Mouse (Mus musculus) liver, postnatal 0 days (tissue): Measurements from ENCODE around the gene Spsb1.

Experiments used
- CTCF ChIP-seq: sonication (generic); IDR thresholded peaks from 2 replicates; pipeline ENCODE4 v1.5.1; 2016; ENCODE audit warnings: antibody characterized with exemption, low read depth
- EP300 ChIP-seq: IDR thresholded peaks from 2 replicates; pipeline ENCODE4 v1.6.1; 2016; ENCODE audit warnings: antibody characterized with exemption, low read depth, mild to moderate bottlenecking

- TF ChIP-seq CTCF (no peak), EP300 (no peak)
Observed at GRCm38 (mm10) chr4:149966963-149967362, 12.1 kb upstream of the Spsb1 start.
